Mouse (Mus musculus) midbrain, postnatal 0 days (tissue): ENCODE results near the gene Phlda3. TPM values are rescaled to one million over a fixed set of nuclear protein-coding genes. Genes with fewer than 3 reads are reported as not detected.

Source experiments
- ATAC-seq: fragments of 200-750 bp; cut with Nextera tagmentation; 2 replicates; pipeline ENCODE4 v1.8.0; 2017; ENCODE audit warnings: moderate number of reproducible peaks, mild to moderate bottlenecking, moderate TSS enrichment, moderate library complexity; ENCODE audit not compliant: low FRiP score
- DNase-seq: peaks from one replicate; pipeline ENCODE4 v3.0.0-alpha.2; 2015; ENCODE audit warnings: low spot score
- H3K27ac ChIP-seq: fragments of 300-500 bp; sonication (generic); 2 replicates; pipeline ENCODE4 v1.5.1; 2014; ENCODE audit warnings: low read depth, mild to moderate bottlenecking, low read length, mixed read lengths
- H3K27me3 ChIP-seq: fragments of 300-500 bp; sonication (generic); 2 replicates; pipeline ENCODE4 v1.6.1; 2014; ENCODE audit warnings: low read length, control low read depth, mixed read lengths; ENCODE audit not compliant: insufficient read depth
- H3K36me3 ChIP-seq: fragments of 300-500 bp; sonication (generic); 2 replicates; pipeline ENCODE4 v1.6.1; 2014; ENCODE audit warnings: low read length, control low read depth, mixed read lengths; ENCODE audit not compliant: insufficient read depth
- H3K4me1 ChIP-seq: fragments of 300-500 bp; sonication (generic); 2 replicates; pipeline ENCODE4 v1.6.1; 2014; ENCODE audit warnings: mild to moderate bottlenecking, control low read depth, antibody characterized with exemption, low read length, mixed read lengths; ENCODE audit not compliant: insufficient read depth
- H3K4me2 ChIP-seq: fragments of 300-500 bp; sonication (generic); 2 replicates; pipeline ENCODE4 v1.6.1; 2014; ENCODE audit warnings: low read depth, mild to moderate bottlenecking, low read length, mixed read lengths; ENCODE audit not compliant: poor library complexity, severe bottlenecking
- H3K4me3 ChIP-seq: fragments of 300-500 bp; sonication (generic); 2 replicates; pipeline ENCODE4 v1.5.1; 2014; ENCODE audit warnings: low read depth, mild to moderate bottlenecking, low read length, moderate library complexity
- H3K9ac ChIP-seq: fragments of 300-500 bp; sonication (generic); replicated peaks from 2 replicates; pipeline ENCODE4 v1.6.1; 2014; ENCODE audit warnings: mild to moderate bottlenecking, low read length, moderate library complexity, mixed read lengths; ENCODE audit not compliant: poor library complexity, severe bottlenecking
- H3K9me3 ChIP-seq: fragments of 300-500 bp; sonication (generic); 2 replicates; pipeline ENCODE4 v1.6.1; 2016; ENCODE audit warnings: low read length, control low read depth
- CTCF ChIP-seq: IDR thresholded peaks from 2 replicates; pipeline ENCODE4 v1.5.1; 2016; ENCODE audit warnings: antibody characterized with exemption, mild to moderate bottlenecking
- WGBS: fragments of 180-500 bp; shearing (Covaris S2); extraction: QIAGEN DNeasy Blood & Tissue Kit; methylation state at CpG from one replicate; pipeline ENCODE4 v1.1.7; 2014; 5-methylcytosine and 5-hydroxymethylcytosine counted together
- polyA plus RNA-seq: library from polyadenylated mRNA; unstranded; fragments of >200 nt; fragmentation: Nextera tagmentation; extraction: Ambion mirVana; gene quantifications from 2 replicates; pipeline ENCODE4 v1.2.1, GENCODE M21; 2015
- total RNA-seq: library from RNA; depleted of rRNA; stranded (reverse); fragments of >200 nt; gene quantifications from 2 replicates; pipeline ENCODE4 v1.2.3, GENCODE M21; 2014

Phlda3 gene
- total and polyA plus RNA-seq, 2 experiments from 2014 or later: 48.9 to 54.4 TPM

DNA sequence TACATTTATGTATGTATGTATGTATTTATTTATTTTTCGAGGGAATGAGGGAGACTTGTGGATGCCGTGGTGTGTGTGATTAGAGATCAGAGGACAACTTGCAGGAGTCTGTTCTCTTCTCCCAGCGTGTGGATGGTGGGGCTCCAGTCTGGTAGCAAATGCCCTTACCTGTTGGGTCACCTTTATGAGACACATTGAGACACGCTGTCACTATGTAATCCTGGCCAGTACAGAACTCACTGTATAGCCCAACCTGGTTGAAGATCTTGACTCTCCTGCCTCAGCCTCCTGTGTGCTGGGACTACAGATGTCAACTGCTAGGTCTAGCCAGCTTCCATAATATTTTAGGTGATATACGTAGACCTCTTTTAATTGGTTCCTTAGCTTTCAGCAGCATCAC lies 4.2 kb upstream of the Phlda3 start:
- WGBS: 91% methylated on average over 5 of the region's 5 CpGs
- DNase-seq: no peak

GRCm38 (mm10) chr1:135763503-135764205 lies 2.3 kb upstream of the Phlda3 start:
- Histone ChIP-seq H3K4me3 (no peak overlapping the region), H3K9me3 (no peaks in the 10 kb centered on the region), H3K4me1 (peaks cover 12% of the 10 kb centered on the region; the same call in 1 of the 2 replicates), H3K27me3 (no peaks in the 10 kb centered on the region), H3K27ac (no peak overlapping the region), H3K4me2 (no peak overlapping the region), H3K36me3 (no peaks in the 10 kb centered on the region), H3K9ac (no peak overlapping the region)
- TF ChIP-seq CTCF: no peak
- ATAC-seq (no peak), DNase-seq (no peak)
- WGBS: 87% methylated on average over 9 of the region's 9 CpGs

More for the DNA sequence above, 4.2 kb upstream of the Phlda3 start:
- H3K9ac ChIP-seq: no peak overlapping the region
- no peak overlapping the region for H3K27ac ChIP-seq
- H3K4me2 ChIP-seq: no peak overlapping the region
- H3K27me3 ChIP-seq: no peaks in the 10 kb centered on the region
- no peak for ATAC-seq
- H3K9me3 ChIP-seq: no peaks in the 10 kb centered on the region
- H3K4me1 ChIP-seq: 0 out of 2 replicates have a peak, but pooled peaks cover 3% of the 10 kb centered on the region
- no peak for TF ChIP-seq CTCF
- H3K4me3 ChIP-seq: no peak overlapping the region
- no peaks in the 10 kb centered on the region for H3K36me3 ChIP-seq

- no peak overlapping the region for H3K9ac ChIP-seq
- no peak for ATAC-seq
- H3K9me3 ChIP-seq: no peaks in the 10 kb centered on the region
- H3K36me3 ChIP-seq: no peaks in the 10 kb centered on the region
- TF ChIP-seq CTCF: no peak
- WGBS: 74% methylated on average over 2 of the region's 2 CpGs
- peaks cover 12% of the 10 kb centered on the region; the same call in 1 of the 2 replicates for H3K4me1 ChIP-seq
- no peaks in the 10 kb centered on the region for H3K27me3 ChIP-seq
- no peak overlapping the region for H3K4me2 ChIP-seq
- DNase-seq: no peak
- no peak overlapping the region for H3K27ac ChIP-seq
- no peak overlapping the region for H3K4me3 ChIP-seq
Measured at GRCm38 (mm10) chr1:135764206-135764528, 1.8 kb upstream of the Phlda3 start.

DNA sequence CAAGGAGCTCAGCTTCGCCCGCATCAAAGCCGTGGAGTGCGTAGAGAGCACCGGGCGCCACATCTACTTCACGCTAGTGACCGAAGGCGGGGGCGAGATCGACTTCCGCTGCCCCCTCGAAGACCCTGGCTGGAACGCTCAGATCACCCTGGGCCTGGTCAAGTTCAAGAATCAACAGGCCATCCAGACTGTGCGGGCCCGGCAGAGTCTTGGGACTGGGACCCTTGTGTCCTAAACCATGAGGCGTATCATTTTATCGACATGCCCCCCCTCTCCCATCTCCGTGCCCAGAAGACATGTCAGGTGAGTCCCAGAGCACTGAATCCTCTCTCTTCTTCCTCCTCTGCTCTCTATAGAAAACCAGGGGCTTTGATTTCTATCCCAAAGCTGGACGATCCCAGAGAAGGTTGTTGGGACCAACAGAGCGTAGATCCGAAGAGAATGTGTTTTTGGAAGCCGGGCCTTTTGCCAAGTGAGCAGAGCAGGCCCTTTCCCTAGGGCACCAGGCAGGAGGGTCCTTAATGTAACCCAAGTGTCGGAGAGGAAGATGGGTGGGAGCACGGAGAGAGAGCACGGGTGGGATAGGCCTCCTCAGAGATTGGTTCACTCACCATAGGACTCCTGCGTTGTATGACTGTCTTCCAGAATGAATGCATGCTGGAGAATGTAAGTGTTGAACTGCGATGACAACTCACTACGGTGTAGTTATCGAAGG lies 830 bp downstream of the Phlda3 start:
- Histone ChIP-seq H3K36me3 (no peaks in the 10 kb centered on the region), H3K9me3 (no peaks in the 10 kb centered on the region), H3K27ac (peak overlapping the region; percentile 60; the same call in 1 of the 2 replicates), H3K9ac (peak overlapping the region; percentile 77), H3K27me3 (no peaks in the 10 kb centered on the region), H3K4me2 (peak overlapping the region; percentile 88), H3K4me3 (peak overlapping the region; percentile 55), H3K4me1 (peaks cover 12% of the 10 kb centered on the region; the same call in 1 of the 2 replicates)
- 28% methylated on average over 30 of the region's 30 CpGs for WGBS
- TF ChIP-seq CTCF: no peak
- DNase-seq (no peak), ATAC-seq (0 out of 2 replicates have a peak, but pooled peaks have one; percentile 6)

GRCm38 (mm10) chr1:135767324-135767890 lies 1.5 kb downstream of the Phlda3 start:
- ATAC-seq (no peak), DNase-seq (no peak)
- H3K36me3 ChIP-seq: no peaks in the 10 kb centered on the region
- no peak for TF ChIP-seq CTCF
- H3K4me3 ChIP-seq: peak overlapping the region; percentile 55
- WGBS: 84% methylated on average over 4 of the region's 4 CpGs
- H3K9me3 ChIP-seq: no peaks in the 10 kb centered on the region
- 0 out of 2 replicates have a peak overlapping the region, but pooled peaks have one; percentile 77 for H3K9ac ChIP-seq
- H3K4me2 ChIP-seq: peak overlapping the region; percentile 88
- H3K27me3 ChIP-seq: no peaks in the 10 kb centered on the region
- no peak overlapping the region for H3K27ac ChIP-seq
- H3K4me1 ChIP-seq: peaks cover 12% of the 10 kb centered on the region; the same call in 1 of the 2 replicates

DNA sequence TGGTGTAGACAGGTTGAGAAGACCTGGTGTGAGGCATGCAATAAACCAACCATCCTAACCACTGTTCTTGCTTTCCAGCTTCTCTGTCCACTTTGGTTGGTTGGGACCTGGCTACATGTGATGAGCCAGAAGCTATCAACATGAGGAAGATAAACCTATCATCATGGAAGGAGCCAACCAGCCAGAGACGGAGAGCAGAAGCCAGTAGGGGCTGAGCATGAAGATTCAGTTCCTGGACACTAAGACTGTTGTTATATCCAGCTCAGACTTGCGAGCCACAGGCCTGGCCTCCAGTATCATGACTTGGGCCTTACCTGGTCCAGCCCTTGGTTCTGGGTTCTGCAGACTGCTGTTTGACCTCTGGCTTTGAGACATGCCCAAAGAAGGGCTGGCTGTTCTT lies 2.5 kb downstream of the Phlda3 start:
- no peak for DNase-seq
- no peaks in the 10 kb centered on the region for H3K36me3 ChIP-seq
- H3K9me3 ChIP-seq: no peaks in the 10 kb centered on the region
- no peak for TF ChIP-seq CTCF
- no peak overlapping the region for H3K9ac ChIP-seq
- H3K4me1 ChIP-seq: peaks cover 12% of the 10 kb centered on the region; the same call in 1 of the 2 replicates
- WGBS: 91% methylated on average over 2 of the region's 2 CpGs
- H3K4me2 ChIP-seq: no peak overlapping the region
- ATAC-seq: no peak
- H3K27me3 ChIP-seq: no peaks in the 10 kb centered on the region
- H3K27ac ChIP-seq: no peak overlapping the region
- H3K4me3 ChIP-seq: no peak overlapping the region
